Mouse (Mus musculus) gastrocnemius, postnatal 4 days (tissue): ENCODE measurements around the gene Zfp410. TPM values are rescaled to one million over a fixed set of nuclear protein-coding genes. Genes with fewer than 3 reads are reported as not detected.

Source experiments
- DNase-seq, 2 experiments: peaks; one replicate each; pipeline ENCODE4 v3.0.0; 2021 to 2022; ENCODE audit warnings: low spot score in 2 of 2, mixed read lengths in 2 of 2
- long read RNA-seq, 2 experiments: library from polyadenylated mRNA; stranded (forward); transcript quantifications; one replicate each; pipeline ENCODE4 v2.0.0; 2021
- total RNA-seq, 2 experiments: library from RNA; stranded (reverse); gene quantifications; 2 replicates each; pipeline ENCODE4 v1.2.3; 2021

Zfp410 gene
- total RNA-seq, result 10 to 100 TPM; 31.4 to 37.3 TPM
- long read RNA-seq, experiment 1, transcript Zfp410-201 (12 exons, 2,597 nt), result major isoform, 31 of 44 reads
- long read RNA-seq, experiment 1, partial matches to known transcripts, result 0 of 44 reads
- long read RNA-seq, experiment 1, other reads (novel, unspliced or antisense), result 13 of 44 reads
- long read RNA-seq, experiment 2, transcript Zfp410-201 (12 exons, 2,597 nt), result major isoform, 21 of 50 reads
- long read RNA-seq, experiment 2, partial matches to known transcripts, result 3 of 50 reads
- long read RNA-seq, experiment 2, other reads (novel, unspliced or antisense), result 26 of 50 reads

- peak; percentile 64 to 86 for DNase-seq
These were observed at the start of gene Zfp410 for GRCm38 (mm10) chr12:84316721-84317621. Zfp410 (plus strand) TSS chr12:84316852.

DNA sequence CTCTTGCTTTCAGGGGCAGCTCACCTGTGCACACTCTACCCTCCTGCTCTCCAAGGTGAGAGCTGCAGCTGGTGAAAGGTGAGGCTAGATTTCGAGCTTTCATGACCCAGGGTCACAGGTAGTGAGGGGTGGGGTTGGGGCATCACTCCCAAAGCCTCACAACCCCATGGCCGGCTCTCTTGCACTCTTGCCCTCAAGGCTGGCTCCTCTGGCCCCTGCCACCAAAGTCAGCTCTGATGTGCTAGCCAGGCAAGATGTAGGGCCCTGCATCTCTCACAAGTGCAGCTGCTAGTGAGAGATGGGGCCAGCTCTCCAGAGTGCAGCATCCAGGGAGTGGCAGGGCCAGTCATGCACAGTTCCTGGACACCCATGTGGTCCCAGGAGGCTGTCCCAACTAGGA is 49.4 kb upstream of the Zfp410 start:
- DNase-seq, result no peak

DNA sequence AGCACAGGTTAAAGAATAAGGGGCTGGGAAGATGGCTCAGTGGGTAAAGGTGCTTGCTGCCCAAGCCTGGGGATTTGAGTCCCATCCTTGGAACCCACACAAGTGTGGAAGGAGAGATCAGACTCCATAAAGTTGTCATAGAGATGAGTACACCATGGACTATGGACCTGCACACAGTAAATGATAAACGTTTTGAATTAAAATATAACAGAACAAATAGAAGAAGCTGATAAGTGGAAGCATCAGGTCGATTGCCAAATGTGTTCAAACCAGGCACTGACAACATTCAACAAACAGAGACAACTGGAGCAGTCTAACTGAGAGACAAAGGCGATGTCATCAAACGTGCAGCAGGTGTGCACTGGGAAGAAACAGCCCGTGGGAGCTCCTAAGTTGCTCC is 43.3 kb upstream of the Zfp410 start:
- no peak for DNase-seq

DNA sequence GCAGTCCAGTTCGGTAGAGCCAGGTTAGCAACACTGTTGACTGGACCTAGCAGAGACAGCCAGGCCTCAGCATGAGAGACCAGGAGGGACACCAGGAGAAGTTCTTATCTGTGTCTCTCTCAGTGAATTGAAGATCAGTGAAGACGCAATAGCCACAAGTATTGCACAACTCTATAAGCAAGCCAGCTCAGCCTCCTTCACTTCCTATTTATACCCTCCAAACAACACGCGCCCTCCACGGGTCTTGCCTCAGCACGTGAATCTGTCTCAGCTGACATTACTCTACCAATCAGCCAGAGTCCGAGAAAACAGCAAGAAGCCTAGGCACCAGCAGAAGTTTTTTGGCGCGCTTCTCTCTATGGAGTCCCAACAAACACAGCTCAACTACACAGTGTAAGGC is 41.4 kb upstream of the Zfp410 start:
- DNase-seq, result no peak

DNA sequence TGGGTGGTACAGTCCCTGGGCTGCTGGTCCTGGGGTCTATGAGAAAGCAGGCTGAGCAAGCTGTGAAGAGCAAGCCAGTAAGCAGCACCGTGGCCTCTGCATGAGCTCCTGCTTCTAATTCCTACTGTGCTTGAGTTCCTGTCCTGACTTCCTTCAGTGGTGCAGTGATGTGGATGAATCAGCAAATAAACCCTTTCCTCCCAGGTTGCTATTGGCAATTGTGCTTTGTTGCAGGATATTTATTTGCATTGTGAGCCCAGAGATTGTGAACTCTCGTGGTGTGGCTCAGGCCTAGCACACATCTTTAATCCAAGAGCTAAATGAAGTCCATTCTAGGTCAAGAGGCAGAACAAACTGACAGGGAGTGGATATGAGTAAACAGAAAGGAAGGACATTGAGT is 40.4 kb upstream of the Zfp410 start:
- DNase-seq, result no peak

- no peak for DNase-seq
These were observed 39.9 kb upstream of the Zfp410 start for GRCm38 (mm10) chr12:84276799-84277198.

- DNase-seq, result no peak
These were observed 38.8 kb upstream of the Zfp410 start for GRCm38 (mm10) chr12:84277832-84278231.

DNA sequence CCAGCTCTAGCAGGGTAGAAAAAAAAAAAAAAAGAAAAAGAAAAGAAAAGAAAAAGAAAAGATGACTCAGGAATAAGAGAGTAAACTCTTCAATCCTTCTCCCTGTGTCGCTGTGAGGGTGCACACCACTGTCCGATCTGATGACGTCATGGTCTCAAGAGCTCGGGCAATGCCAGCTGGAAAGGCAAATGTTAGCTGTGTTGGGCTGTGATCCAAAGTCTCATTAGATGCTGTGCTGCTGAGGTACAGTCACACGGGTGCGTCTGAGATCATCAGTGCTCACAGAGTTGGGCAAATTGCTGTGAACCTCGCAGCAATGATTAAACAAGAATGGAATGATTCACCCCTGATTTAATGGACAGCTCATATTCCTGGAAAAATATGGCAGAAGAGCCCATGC is 37.8 kb upstream of the Zfp410 start:
- DNase-seq, result no peak

- no peak for DNase-seq
These were observed 32.3 kb upstream of the Zfp410 start for GRCm38 (mm10) chr12:84284391-84284790.

GRCm38 (mm10) chr12:84284885-84285592 is 31.6 kb upstream of the Zfp410 start, which contains the start of gene Ptgr2:
Ptgr2 (plus strand) TSS chr12:84285232.
- DNase-seq, result peak; percentile 84 to 94

GRCm38 (mm10) chr12:84285593-84285968 is 31.1 kb upstream of the Zfp410 start:
- no peak for DNase-seq

DNA sequence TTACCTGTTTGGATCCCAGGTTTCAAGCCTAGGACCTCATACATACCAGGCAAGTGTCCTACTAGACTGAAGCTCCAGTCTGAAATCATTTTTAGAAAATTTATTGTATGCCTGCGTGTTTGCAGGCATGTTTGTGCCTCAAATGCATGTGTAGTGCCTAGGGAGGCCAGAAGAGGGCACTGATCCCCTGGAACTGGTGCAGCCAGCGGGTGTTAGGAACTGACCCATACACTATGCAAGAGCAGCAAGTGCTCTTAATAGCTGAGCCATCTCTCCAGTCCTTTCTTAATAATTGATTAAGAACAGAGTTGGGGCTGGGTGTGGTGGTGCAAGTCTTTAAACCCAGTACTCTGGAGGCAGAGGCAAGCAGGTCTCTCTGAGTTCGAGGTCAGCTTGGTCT is 28.2 kb upstream of the Zfp410 start:
- peak in 1 of 2 experiments; percentile 28 for DNase-seq

DNA sequence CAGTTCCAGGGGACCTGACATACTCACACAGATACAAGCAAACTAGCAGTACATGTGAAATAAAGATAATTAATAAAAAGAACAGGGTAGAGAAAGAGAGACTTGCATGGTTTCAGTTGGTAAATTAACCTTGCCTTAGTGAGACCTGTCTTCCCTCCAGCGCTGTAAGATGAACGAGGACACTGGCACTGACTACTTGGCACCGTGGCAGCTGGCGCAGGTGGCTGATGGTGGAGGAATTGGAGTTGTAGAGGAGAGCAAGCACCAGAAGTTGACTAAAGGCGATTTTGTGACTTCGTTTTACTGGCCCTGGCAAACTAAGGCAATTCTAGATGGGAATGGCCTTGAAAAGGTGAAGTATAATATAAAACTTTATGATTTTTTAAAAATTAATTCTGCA is 18.8 kb upstream of the Zfp410 start:
- DNase-seq, result no peak

DNA sequence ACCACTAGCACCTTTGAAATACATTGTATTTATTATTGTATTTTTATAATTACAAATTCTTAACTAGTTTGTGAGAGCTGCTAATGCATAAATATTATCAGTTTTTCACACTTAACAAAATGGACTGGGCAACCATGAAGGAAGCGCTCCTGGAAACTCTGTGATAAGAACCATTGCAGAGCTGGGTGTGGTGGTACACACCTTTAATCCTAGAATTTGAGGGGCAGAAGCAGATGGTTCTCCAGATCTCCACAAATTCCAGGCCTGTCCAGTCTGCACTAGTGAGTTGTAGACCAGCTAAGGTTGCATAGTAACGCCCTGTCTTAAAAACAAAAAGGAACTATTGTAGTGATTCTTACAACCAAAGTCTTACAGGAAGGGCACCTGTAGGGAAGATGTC is 17.4 kb upstream of the Zfp410 start:
- DNase-seq, result no peak

GRCm38 (mm10) chr12:84304101-84304500 is 12.6 kb upstream of the Zfp410 start:
- DNase-seq, result no peak

DNA sequence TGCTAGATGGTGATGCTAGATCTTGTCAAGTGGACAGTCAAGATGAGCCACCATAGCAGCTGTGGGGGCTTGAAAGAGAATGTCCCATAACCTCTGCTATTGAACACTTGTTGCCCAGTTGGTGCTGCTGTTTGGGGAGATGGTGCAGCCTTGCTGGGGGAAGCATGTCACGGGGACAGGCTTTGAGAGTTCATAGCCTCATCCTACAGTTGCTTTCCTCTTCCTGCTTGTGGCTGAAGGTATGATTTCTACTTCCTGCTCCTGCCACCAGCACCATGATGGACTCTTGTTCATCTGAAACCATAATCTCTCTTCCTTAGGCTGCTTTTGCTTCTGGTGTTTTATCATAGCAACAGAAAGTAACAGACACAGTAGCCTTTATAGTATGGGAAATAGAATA is 12.1 kb upstream of the Zfp410 start:
- no peak for DNase-seq

DNA sequence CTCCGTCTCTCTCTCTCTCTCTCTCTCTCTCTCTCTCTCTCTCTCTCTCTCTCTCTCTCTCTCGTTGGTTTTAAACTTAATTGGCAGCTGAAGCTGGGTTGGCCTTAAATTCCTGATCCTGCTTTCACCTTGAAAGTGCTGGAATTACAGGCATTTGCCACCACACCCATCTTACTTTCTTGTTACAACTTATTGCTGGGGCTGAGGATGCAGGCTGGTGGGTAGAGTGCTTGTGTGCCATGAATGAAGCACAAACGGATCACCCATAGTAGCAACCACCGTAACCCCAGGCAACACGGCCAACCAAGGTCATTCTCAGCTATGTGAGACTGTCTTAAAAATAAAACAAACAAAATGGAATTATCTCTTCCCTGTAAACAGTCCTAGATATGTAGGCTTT is 5.3 kb upstream of the Zfp410 start:
- DNase-seq, result no peak

GRCm38 (mm10) chr12:84316006-84316405 is 646 bp upstream of the Zfp410 start:
- no peak for DNase-seq

DNA sequence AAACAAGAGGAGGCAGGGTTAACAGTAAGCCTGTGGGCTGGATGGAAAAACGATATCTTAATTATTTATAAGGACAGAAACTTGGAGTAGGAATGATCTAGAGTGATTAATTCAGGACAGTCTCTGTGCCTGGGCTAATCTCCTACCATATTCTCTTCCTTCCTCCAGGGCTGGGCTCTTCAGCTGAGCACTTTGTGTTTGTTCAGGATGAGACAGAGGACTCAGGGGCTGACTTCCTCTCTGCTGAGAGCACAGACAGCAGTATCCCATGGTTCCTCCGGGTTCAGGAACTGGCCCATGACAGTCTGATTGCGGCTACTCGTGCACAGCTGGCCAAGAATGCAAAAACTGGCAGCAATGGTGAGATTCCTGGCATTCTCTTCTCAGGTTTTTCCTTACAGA is 10.5 kb downstream of the Zfp410 start:
- no peak for DNase-seq

GRCm38 (mm10) chr12:84336963-84337625 is 20.4 kb downstream of the Zfp410 start:
- no peak for DNase-seq

DNA sequence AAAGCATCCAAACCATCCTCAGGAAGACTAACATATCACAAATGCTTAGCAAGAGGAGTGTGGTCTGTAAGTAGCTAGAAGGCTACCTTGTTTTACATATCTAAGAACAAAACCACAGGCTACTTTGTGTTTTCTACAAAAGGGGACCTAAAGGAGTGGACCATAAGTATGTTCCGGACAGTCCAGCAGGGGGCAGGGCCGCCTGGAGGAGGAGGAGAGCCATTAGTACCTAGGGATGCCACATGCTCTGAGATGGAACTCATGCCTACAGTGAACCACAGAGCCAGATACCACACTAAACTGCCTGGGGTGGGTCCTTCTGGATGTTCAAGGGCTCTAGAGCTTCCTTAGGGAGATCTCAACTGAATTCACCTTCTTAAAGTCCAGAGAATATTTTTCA is 30.5 kb downstream of the Zfp410 start:
- DNase-seq, result no peak
